Mouse (Mus musculus): ENCODE data around the gene Caps2.

DNA sequence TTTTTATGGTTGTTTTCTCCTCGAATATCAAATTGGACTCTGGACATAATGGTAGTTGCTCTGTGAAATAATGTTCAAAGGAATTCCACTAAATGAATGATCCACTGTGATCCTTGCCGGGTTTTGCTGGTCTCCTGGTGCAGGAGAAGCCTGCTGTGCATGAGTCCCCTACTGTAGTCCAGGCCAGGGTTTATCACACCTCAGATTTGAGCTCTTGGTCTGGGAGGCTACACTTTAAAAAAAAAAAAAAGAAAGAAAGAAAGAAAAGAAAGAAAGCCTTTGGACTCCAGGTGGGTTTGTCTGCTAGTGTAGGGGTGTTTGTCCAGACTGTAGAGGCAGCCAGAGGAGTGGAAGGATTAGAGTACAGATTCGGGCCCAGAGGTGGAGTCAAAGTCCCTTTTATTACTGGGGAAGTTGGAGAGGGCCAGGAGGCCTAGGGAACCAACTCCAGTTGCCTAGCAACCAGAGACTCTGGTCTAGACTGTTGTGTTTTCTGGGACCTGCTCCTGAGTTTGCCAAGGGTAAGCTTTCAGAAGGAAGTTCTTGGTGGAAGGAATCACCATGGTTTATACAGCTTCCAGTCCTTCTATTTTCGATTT lies at the start of gene Caps2:
- TF ChIP-seq CTCF (IDR thresholded peaks at IDR 0.05; ENCODE audit: borderline replicate concordance, extremely low read depth, insufficient read depth, insufficient read length) (no peak), POLR2A (IDR thresholded peaks at IDR 0.05; ENCODE audit: borderline replicate concordance, extremely low read depth, insufficient read depth, insufficient read length, poor library complexity, severe bottlenecking) (no peak)

All from brain, embryonic 14.5 days (tissue).